Mouse (Mus musculus) CH12.LX (cell line): ENCODE measurements at regions not wholly inside any gene's neighbourhood (a gene's known extent, or its start where the extent isn't known, plus 50 kb on each side); places are given as distances from the start of the nearest gene placed in this dataset.

Source experiments
- DNase-seq: peaks from one replicate; pipeline ENCODE4 v3.0.0-alpha.2; 2013; ENCODE audit errors: extremely low read depth
- H3K27ac ChIP-seq: 2 replicates; pipeline ENCODE4 v1.5.1; 2012; ENCODE audit warnings: low read depth, mild to moderate bottlenecking, control low read depth, moderate library complexity; ENCODE audit not compliant: insufficient read depth
- H3K27me3 ChIP-seq: replicated peaks from 2 replicates; pipeline ENCODE3; 2012; ENCODE audit warnings: inconsistent platforms
- H3K36me3 ChIP-seq, 2 experiments: replicated peaks in 1 of 2; 2 replicates each; pipeline versions ENCODE3 to v1.6.1; 2012; ENCODE audit warnings: inconsistent platforms in 1 of 2, low read length in 1 of 2, mild to moderate bottlenecking in 1 of 2, mixed read lengths in 1 of 2, moderate library complexity in 1 of 2; ENCODE audit not compliant: control insufficient read depth in 1 of 2, insufficient read depth in 1 of 2
- H3K4me1 ChIP-seq, 2 experiments: 2 replicates each; pipeline ENCODE4 v1.6.1; 2012; ENCODE audit warnings: inconsistent platforms in 1 of 2, moderate library complexity in 1 of 2; ENCODE audit not compliant: insufficient read depth in 2 of 2, control insufficient read depth in 1 of 2
- H3K4me2 ChIP-seq: 2 replicates; pipeline ENCODE4 v1.6.1; 2012; ENCODE audit warnings: low read depth, mild to moderate bottlenecking, control low read depth; ENCODE audit not compliant: poor library complexity, insufficient read depth, severe bottlenecking
- H3K4me3 ChIP-seq, 3 experiments: fragments of 150-350 bp in 1 of 3; sonication (generic) in 1 of 3; replicated peaks in 1 of 3; 2 replicates each; pipeline versions ENCODE3 to v1.5.1; 2011 to 2012; ENCODE audit warnings: low read depth in 2 of 3, low read length in 2 of 3, mild to moderate bottlenecking in 2 of 3, moderate library complexity in 2 of 3, control low read depth in 1 of 3, improper control_type of control experiment in 1 of 3, inconsistent platforms in 1 of 3, mixed read lengths in 1 of 3; ENCODE audit not compliant: poor library complexity in 1 of 3
- H3K79me2 ChIP-seq: replicated peaks from 2 replicates; pipeline ENCODE4 v1.6.1; 2012; ENCODE audit warnings: mild to moderate bottlenecking, moderate library complexity; ENCODE audit not compliant: control insufficient read depth, poor library complexity, insufficient read depth, severe bottlenecking; ENCODE audit errors: extremely low read depth
- H3K9ac ChIP-seq: 2 replicates; pipeline ENCODE4 v1.6.1; 2012; ENCODE audit warnings: low read depth, mild to moderate bottlenecking, control low read depth, moderate library complexity; ENCODE audit not compliant: insufficient read depth
- H3K9me3 ChIP-seq: replicated peaks from 2 replicates; pipeline ENCODE3; 2012; ENCODE audit warnings: low read length, inconsistent platforms, mixed read lengths
- CHD1 ChIP-seq: IDR thresholded peaks from 2 replicates; pipeline ENCODE4 v1.6.1; 2012; ENCODE audit warnings: low read depth, low read length, improper control_type of control experiment, inconsistent platforms
- CHD2 ChIP-seq: IDR thresholded peaks from 2 replicates; pipeline ENCODE4 v1.6.1; 2011; ENCODE audit warnings: low read length, improper control_type of control experiment
- CTCF ChIP-seq, 2 experiments: IDR thresholded peaks in 1 of 2; conservative IDR thresholded peaks in 1 of 2; 2 replicates each; pipeline ENCODE4 v1.5.1; 2011 to 2012; ENCODE audit warnings: low read depth in 2 of 2, low read length in 2 of 2, improper control_type of control experiment in 1 of 2, inconsistent platforms in 1 of 2, mild to moderate bottlenecking in 1 of 2, moderate library complexity in 1 of 2
- E2F4 ChIP-seq: IDR thresholded peaks from 2 replicates; pipeline ENCODE4 v1.6.1; 2011; ENCODE audit warnings: low read depth, low read length, improper control_type of control experiment; ENCODE audit not compliant: insufficient replicate concordance
- EP300 ChIP-seq: IDR thresholded peaks from 2 replicates; pipeline ENCODE4 v1.6.1; 2011; ENCODE audit warnings: low read length, improper control_type of control experiment
- HCFC1 ChIP-seq: IDR thresholded peaks from 2 replicates; pipeline ENCODE4 v1.6.1; 2012; ENCODE audit warnings: low read depth, mild to moderate bottlenecking, inconsistent platforms, low read length, improper control_type of control experiment
- IRF4 ChIP-seq: IDR thresholded peaks from 2 replicates; pipeline ENCODE4 v1.6.1; 2014; ENCODE audit warnings: low read depth, mild to moderate bottlenecking, inconsistent platforms, low read length, improper control_type of control experiment
- JUN ChIP-seq: IDR thresholded peaks from 2 replicates; pipeline ENCODE4 v1.6.1; 2011; ENCODE audit warnings: low read depth, mild to moderate bottlenecking, low read length, improper control_type of control experiment, moderate library complexity; ENCODE audit not compliant: insufficient read depth
- MAFK ChIP-seq: IDR thresholded peaks from 2 replicates; pipeline ENCODE4 v1.6.1; 2011; ENCODE audit warnings: low read length, improper control_type of control experiment; ENCODE audit not compliant: insufficient replicate concordance
- MXI1 ChIP-seq: IDR thresholded peaks from 2 replicates; pipeline ENCODE4 v1.6.1; 2011; ENCODE audit warnings: mild to moderate bottlenecking, low read depth, low read length, improper control_type of control experiment
- NRF1 ChIP-seq: IDR thresholded peaks from 2 replicates; pipeline ENCODE4 v1.6.1; 2014; ENCODE audit warnings: low read depth, mild to moderate bottlenecking, inconsistent platforms, low read length, improper control_type of control experiment, moderate library complexity
- RAD21 ChIP-seq: IDR thresholded peaks from 2 replicates; pipeline ENCODE4 v1.6.1; 2011; ENCODE audit warnings: low read depth, mild to moderate bottlenecking, low read length, improper control_type of control experiment, moderate library complexity
- SIN3A ChIP-seq: IDR thresholded peaks from 2 replicates; pipeline ENCODE4 v1.6.1; 2012; ENCODE audit warnings: low read length, improper control_type of control experiment, inconsistent platforms
- TCF12 ChIP-seq: IDR thresholded peaks from 2 replicates; pipeline ENCODE4 v1.6.1; 2014; ENCODE audit warnings: low read depth, mild to moderate bottlenecking, inconsistent platforms, low read length, improper control_type of control experiment
- USF1 ChIP-seq: IDR thresholded peaks from 2 replicates; pipeline ENCODE4 v1.6.1; 2014; ENCODE audit warnings: low read depth, mild to moderate bottlenecking, inconsistent platforms, low read length, improper control_type of control experiment
- USF2 ChIP-seq: conservative IDR thresholded peaks from 2 replicates; pipeline ENCODE4 v1.6.1; 2011; ENCODE audit warnings: low read depth, low read length, improper control_type of control experiment
- ZC3H11A ChIP-seq: IDR thresholded peaks from 2 replicates; pipeline ENCODE4 v1.6.1; 2012; ENCODE audit warnings: low read depth, mild to moderate bottlenecking, inconsistent platforms, low read length, improper control_type of control experiment
- ZKSCAN1 ChIP-seq: IDR thresholded peaks from 2 replicates; pipeline ENCODE4 v1.6.1; 2012; ENCODE audit warnings: low read depth, inconsistent platforms, low read length, improper control_type of control experiment, borderline replicate concordance
- ZNF384 ChIP-seq: IDR thresholded peaks from 2 replicates; pipeline ENCODE4 v1.6.1; 2012; ENCODE audit warnings: low read depth, low read length, improper control_type of control experiment, inconsistent platforms
- dilution Hi-C: fragments of 300-500 bp; cut with MboI; formaldehyde crosslinking; loops from 2 replicates; pipeline ENCODE4 v1.14.3; 2020; ENCODE audit warnings: low sequenced_read_pairs; ENCODE audit not compliant: extremely low pct_unique_long_range_greater_than_20kb, extremely low pct_ligation_motif_present
- in situ Hi-C: fragments of 300-500 bp; cut with MboI; formaldehyde crosslinking; loops from 3 replicates; pipeline ENCODE4 v1.14.3; 2019; ENCODE audit warnings: low sequenced_read_pairs, low pct_ligation_motif_present, low pct_unique_long_range_greater_than_20kb, mixed read lengths

GRCm38 (mm10) chr12:93063864-93064263, 1214.9 kb upstream of the Sel1l start:
- Histone ChIP-seq H3K27me3 (no peaks in the 10 kb centered on the region), H3K4me3 (no peak overlapping the region), H3K79me2 (no peaks in the 10 kb centered on the region), H3K36me3 (no peaks in the 10 kb centered on the region), H3K27ac (no peak overlapping the region), H3K9me3 (no peaks in the 10 kb centered on the region), H3K9ac (no peak overlapping the region), H3K4me2 (no peak overlapping the region), H3K4me1 (no peaks in the 10 kb centered on the region)
- dilution Hi-C loops: no loop called here
- in situ Hi-C loops: no loop called here
- DNase-seq: no peak
- TF ChIP-seq E2F4 (no peak), ZC3H11A (no peak), MXI1 (no peak), SIN3A (no peak), USF1 (no peak), EP300 (no peak), ZKSCAN1 (no peak), MAFK (no peak), RAD21 (no peak), USF2 (no peak), HCFC1 (no peak), NRF1 (no peak), IRF4 (no peak), CTCF (conservative IDR thresholded peaks at IDR 0.05 in 1 of 2, IDR thresholded peaks at IDR 0.05 in 1 of 2; ENCODE audit: low read depth in 2 of 2, low read length in 2 of 2) (no peak), CHD2 (no peak)

- no peak for TF ChIP-seq TCF12
- no peak for TF ChIP-seq SIN3A
- TF ChIP-seq JUN: no peak
- TF ChIP-seq CHD1: no peak
- no peak for TF ChIP-seq ZKSCAN1
- TF ChIP-seq ZNF384: no peak
- no peak for TF ChIP-seq USF2
- TF ChIP-seq USF1: no peak
- no peak overlapping the region for H3K4me2 ChIP-seq
- H3K4me3 ChIP-seq: no peak overlapping the region
- dilution Hi-C loops (no loop called here), in situ Hi-C loops (no loop called here)
- no peaks in the 10 kb centered on the region for H3K27me3 ChIP-seq
- no peaks in the 10 kb centered on the region for H3K36me3 ChIP-seq
- H3K27ac ChIP-seq: no peak overlapping the region
- no peak for DNase-seq
- no peak overlapping the region for H3K9ac ChIP-seq
- no peaks in the 10 kb centered on the region for H3K4me1 ChIP-seq
- H3K9me3 ChIP-seq: no peaks in the 10 kb centered on the region
- no peaks in the 10 kb centered on the region for H3K79me2 ChIP-seq
Observed at GRCm38 (mm10) chr12:93019633-93020032, 1170.7 kb upstream of the Sel1l start.
